Mouse (Mus musculus): ENCODE data around the gene Patj. TPM values are rescaled to one million over a fixed set of nuclear protein-coding genes. Genes with fewer than 3 reads are reported as not detected.
A peak's percentile ranks its signal among the peaks of the same experiment; 100 is the strongest.

Patj gene
- polyA plus RNA-seq, 1 experiment, result 25.3 TPM

DNA sequence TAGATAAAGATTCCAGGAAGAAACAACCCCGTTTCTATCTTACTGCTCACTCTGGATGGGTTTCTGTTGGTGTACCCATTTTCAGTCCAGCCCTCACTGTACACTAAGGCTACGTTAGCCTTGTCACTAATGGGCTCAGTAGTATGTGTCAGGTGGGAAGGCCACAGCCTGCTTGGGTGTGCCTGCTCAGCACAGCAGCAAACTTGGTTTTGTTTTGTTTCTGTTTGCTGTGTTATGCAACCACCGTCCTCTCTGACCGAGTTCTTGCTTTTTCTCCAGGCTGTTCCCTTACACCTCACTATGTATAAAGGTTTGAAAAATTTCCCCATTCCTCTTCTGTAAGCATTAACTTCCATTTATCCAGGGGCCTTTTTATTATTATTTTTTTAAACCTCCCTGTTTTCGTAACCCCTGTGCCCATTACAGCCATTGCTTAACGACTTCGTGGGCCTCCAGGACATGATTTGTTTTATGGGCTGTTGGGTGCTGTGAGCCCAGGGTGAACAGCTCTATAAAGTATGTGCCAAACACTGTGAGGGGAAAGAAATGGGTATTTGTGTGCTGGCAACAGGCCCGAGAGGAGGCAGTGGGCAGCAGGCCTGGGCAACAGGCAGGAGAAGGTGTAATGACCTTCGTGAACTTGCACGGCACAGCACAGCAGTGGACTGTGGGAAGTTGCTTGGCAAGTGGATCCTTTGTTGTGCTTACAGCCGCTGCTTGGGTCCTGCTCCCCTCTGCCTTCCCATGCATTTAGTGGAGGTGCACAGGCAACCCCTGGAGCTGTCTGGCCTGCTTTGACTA is 113.1 kb downstream of the Patj start:
- H3K36me3 ChIP-seq (ENCODE audit: control insufficient read depth, insufficient read depth, low read length), result no peaks in the 10 kb centered on the region
- peak overlapping the region; percentile 69 for H3K27ac ChIP-seq (ENCODE audit: insufficient read depth, low read depth, low read length)
- peak; percentile 87 for DNase-seq
- H3K4me1 ChIP-seq (ENCODE audit: control insufficient read depth, insufficient read depth, low read length), result peaks cover 18% of the 10 kb centered on the region
- no peak for TF ChIP-seq POLR2A (IDR thresholded peaks at IDR 0.05; ENCODE audit: low read depth, low read length)
- TF ChIP-seq CTCF (conservative IDR thresholded peaks at IDR 0.05; ENCODE audit: insufficient read depth, insufficient read length, low read depth, low read length), result no peak
- 35% methylated on average over 11 of the region's 11 CpGs for WGBS
- no peak overlapping the region for H3K4me3 ChIP-seq (ENCODE audit: insufficient read depth, low read depth, low read length)
- H3K27me3 ChIP-seq (replicated peaks; ENCODE audit: control insufficient read depth, insufficient read depth, low read length), result no peaks in the 10 kb centered on the region

DNA sequence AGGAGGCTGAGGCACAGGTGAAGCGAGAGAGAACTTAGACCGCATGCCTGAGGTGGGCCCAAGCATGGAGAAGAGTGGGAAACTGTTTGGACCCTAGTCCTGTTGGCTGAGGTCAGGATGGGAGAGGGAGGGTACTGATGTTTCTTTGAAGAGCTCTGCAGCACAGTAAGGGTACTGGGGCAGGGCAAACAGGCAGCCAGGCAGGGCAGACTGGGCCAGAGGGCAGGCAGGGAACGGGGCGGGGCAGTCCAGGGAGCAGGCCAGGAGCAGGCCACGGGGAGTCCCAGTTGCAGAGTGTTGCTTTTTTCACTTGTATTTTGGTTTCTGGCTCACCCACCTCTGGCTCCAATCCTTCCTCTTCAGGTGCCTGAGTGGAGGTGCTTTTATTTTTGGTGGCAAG is 114.4 kb downstream of the Patj start:
- Histone ChIP-seq H3K27ac (ENCODE audit: insufficient read depth, low read depth, low read length) (peak overlapping the region; percentile 69), H3K4me1 (ENCODE audit: control insufficient read depth, insufficient read depth, low read length) (peaks cover 18% of the 10 kb centered on the region), H3K4me3 (ENCODE audit: insufficient read depth, low read depth, low read length) (no peak overlapping the region), H3K36me3 (ENCODE audit: control insufficient read depth, insufficient read depth, low read length) (no peaks in the 10 kb centered on the region), H3K27me3 (replicated peaks; ENCODE audit: control insufficient read depth, insufficient read depth, low read length) (no peaks in the 10 kb centered on the region)
- peak; percentile 79 for DNase-seq
- 30% methylated on average over 5 of the region's 5 CpGs for WGBS
- no peak for TF ChIP-seq CTCF (conservative IDR thresholded peaks at IDR 0.05; ENCODE audit: insufficient read depth, insufficient read length, low read depth, low read length)
- TF ChIP-seq POLR2A (IDR thresholded peaks at IDR 0.05; ENCODE audit: low read depth, low read length), result no peak

DNA sequence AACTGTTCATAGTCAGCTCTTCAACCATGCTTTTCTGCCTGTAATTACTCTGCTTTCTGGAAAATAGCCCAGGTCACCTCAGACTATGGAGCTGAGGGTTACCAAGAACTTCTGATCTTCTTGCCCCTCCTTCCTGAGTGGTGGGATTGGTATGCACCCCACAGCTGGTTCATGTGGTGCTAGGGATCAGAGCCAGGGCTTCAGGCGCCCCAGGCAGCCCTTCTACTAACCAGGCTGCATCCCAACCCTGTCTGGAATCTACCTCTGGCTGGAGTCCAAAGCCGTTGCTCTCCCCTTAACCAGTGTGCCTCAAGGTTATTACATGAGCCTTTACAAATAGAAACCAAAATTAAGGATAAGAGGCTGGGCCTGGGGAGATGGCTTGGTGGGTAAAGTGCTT is 115.7 kb downstream of the Patj start:
- H3K27me3 ChIP-seq (replicated peaks; ENCODE audit: control insufficient read depth, insufficient read depth, low read length), result no peaks in the 10 kb centered on the region
- no peak overlapping the region for H3K4me3 ChIP-seq (ENCODE audit: insufficient read depth, low read depth, low read length)
- peaks cover 18% of the 10 kb centered on the region for H3K4me1 ChIP-seq (ENCODE audit: control insufficient read depth, insufficient read depth, low read length)
- 7% methylated on average over 2 of the region's 2 CpGs for WGBS
- no peak for TF ChIP-seq CTCF (conservative IDR thresholded peaks at IDR 0.05; ENCODE audit: insufficient read depth, insufficient read length, low read depth, low read length)
- H3K36me3 ChIP-seq (ENCODE audit: control insufficient read depth, insufficient read depth, low read length), result no peaks in the 10 kb centered on the region
- DNase-seq, result peak; percentile 88
- H3K27ac ChIP-seq (ENCODE audit: insufficient read depth, low read depth, low read length), result peak overlapping the region; percentile 76

DNA sequence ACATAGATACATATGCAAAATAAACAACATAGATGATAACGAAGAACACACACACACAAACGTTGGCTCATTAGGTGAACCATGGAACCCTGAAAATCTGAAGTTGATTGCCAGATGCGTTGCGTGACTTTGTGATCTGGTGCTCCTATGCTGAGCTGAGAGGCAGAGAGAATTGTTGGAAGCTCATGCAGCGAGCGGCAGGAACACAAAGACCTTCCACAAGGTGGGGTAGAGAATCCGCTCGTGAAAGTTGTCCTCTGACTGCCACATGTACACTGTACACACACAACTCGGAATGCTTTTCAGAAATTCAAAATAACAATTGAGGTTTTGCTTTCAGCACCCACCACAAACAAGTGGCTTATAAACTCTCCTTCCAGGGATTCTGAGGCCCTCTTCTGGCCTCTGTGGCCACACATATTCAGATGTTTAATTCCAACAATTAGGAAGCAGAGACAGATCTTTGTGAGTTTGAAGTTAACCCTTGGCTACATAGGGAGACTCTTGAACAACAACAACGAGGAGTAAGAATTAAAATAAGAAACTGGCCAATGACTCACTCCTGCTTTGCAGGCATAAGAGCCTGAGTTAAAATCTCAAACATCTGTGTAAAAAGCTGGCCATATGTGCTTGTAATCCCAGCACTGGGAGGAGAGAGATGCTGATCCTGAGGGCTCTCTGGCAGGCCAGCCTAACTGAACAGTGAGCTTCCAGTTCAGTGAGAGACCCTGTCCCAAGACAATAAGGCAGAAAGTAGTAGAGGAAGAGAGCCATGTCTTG is 116.6 kb downstream of the Patj start:
- no peak overlapping the region for H3K4me3 ChIP-seq (ENCODE audit: insufficient read depth, low read depth, low read length)
- no peak for TF ChIP-seq POLR2A (IDR thresholded peaks at IDR 0.05; ENCODE audit: low read depth, low read length)
- no peak for TF ChIP-seq CTCF (conservative IDR thresholded peaks at IDR 0.05; ENCODE audit: insufficient read depth, insufficient read length, low read depth, low read length)
- 75% methylated on average over 10 of the region's 10 CpGs for WGBS
- no peaks in the 10 kb centered on the region for H3K36me3 ChIP-seq (ENCODE audit: control insufficient read depth, insufficient read depth, low read length)
- no peak for DNase-seq
- peak overlapping the region; percentile 76 for H3K27ac ChIP-seq (ENCODE audit: insufficient read depth, low read depth, low read length)
- H3K27me3 ChIP-seq (replicated peaks; ENCODE audit: control insufficient read depth, insufficient read depth, low read length), result no peaks in the 10 kb centered on the region
- peaks cover 18% of the 10 kb centered on the region for H3K4me1 ChIP-seq (ENCODE audit: control insufficient read depth, insufficient read depth, low read length)

DNA sequence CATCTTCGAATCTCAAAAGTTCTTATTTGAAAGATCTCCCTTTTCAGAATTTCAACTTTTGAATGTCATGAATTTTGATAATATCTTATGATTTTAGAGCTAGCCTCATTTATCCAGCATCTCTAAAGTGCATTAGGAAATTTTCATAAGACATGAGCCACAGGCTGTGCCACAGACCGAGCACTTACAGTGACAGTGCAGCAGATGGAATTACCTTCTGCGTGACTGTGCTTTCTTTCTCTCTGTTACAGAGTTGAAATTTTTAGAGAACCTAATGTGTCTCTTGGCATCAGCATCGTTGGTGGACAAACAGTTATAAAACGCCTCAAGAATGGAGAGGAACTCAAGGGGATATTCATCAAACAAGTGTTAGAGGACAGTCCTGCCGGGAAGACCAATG is 124.9 kb downstream of the Patj start:
- H3K4me3 ChIP-seq (ENCODE audit: insufficient read depth, low read depth, low read length), result no peak overlapping the region
- H3K4me1 ChIP-seq (ENCODE audit: control insufficient read depth, insufficient read depth, low read length), result no peaks in the 10 kb centered on the region
- H3K27ac ChIP-seq (ENCODE audit: insufficient read depth, low read depth, low read length), result no peak overlapping the region
- TF ChIP-seq POLR2A (IDR thresholded peaks at IDR 0.05; ENCODE audit: low read depth, low read length), result no peak
- H3K27me3 ChIP-seq (replicated peaks; ENCODE audit: control insufficient read depth, insufficient read depth, low read length), result no peaks in the 10 kb centered on the region
- no peak for DNase-seq
- H3K36me3 ChIP-seq (ENCODE audit: control insufficient read depth, insufficient read depth, low read length), result peaks cover 5% of the 10 kb centered on the region; the same call in 1 of the 2 replicates
- 89% methylated on average over 6 of the region's 6 CpGs for WGBS

DNA sequence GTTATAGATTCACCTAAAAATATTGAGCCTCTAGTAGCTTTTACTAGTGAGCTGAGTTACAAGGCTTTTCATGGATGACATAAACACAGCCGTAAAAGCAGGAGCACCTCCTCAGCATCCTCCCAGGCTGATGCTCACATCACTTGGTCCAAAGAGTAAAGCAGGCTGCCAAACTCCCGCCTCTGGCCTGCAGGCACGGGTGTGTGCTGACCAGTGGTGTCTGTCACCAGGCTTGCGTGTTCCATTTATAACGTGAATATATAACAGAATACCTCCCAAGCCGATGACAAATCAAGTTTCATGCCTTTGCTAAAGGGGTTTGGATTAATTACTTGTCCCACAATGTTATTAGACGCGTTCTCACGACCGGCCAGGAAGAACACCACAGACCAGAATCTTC is 128.9 kb downstream of the Patj start:
- Histone ChIP-seq H3K27me3 (replicated peaks; ENCODE audit: control insufficient read depth, insufficient read depth, low read length) (no peaks in the 10 kb centered on the region), H3K36me3 (ENCODE audit: control insufficient read depth, insufficient read depth, low read length) (peaks cover 5% of the 10 kb centered on the region; the same call in 1 of the 2 replicates), H3K27ac (ENCODE audit: insufficient read depth, low read depth, low read length) (no peak overlapping the region), H3K4me3 (ENCODE audit: insufficient read depth, low read depth, low read length) (no peak overlapping the region), H3K4me1 (ENCODE audit: control insufficient read depth, insufficient read depth, low read length) (no peaks in the 10 kb centered on the region)
- WGBS, result 96% methylated on average over 10 of the region's 10 CpGs
- DNase-seq, result no peak
- TF ChIP-seq CTCF (conservative IDR thresholded peaks at IDR 0.05; ENCODE audit: insufficient read depth, insufficient read length, low read depth, low read length) (no peak), POLR2A (IDR thresholded peaks at IDR 0.05; ENCODE audit: low read depth, low read length) (no peak)

DNA sequence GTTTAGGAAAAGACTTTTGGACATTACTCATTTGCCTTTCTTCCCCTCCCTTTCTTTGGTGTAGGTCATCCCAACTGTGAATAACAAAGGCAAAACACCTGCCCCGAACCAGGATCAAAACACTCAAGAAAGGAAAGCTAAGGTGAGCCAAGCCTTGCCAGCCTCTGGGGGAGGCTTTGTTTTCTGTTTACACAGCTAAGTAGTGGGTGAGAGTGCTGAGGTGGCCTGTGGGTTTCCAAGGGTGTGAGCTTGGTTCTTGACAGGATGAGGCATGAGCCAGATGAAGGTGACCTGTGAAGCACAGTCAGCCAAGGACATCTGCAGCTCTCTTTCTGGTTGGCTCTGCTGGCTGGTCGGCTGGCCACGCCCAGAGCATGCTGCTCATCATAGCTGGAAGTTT is 139.9 kb downstream of the Patj start:
- 78% methylated on average over 3 of the region's 3 CpGs for WGBS

More for the DNA sequence above, 139.9 kb downstream of the Patj start:
- Histone ChIP-seq H3K27me3 (replicated peaks; ENCODE audit: control insufficient read depth, insufficient read depth, low read length) (no peaks in the 10 kb centered on the region), H3K27ac (ENCODE audit: insufficient read depth, low read depth, low read length) (no peak overlapping the region), H3K36me3 (ENCODE audit: control insufficient read depth, insufficient read depth, low read length) (no peaks in the 10 kb centered on the region), H3K4me3 (ENCODE audit: insufficient read depth, low read depth, low read length) (no peak overlapping the region), H3K4me1 (ENCODE audit: control insufficient read depth, insufficient read depth, low read length) (no peaks in the 10 kb centered on the region)
- DNase-seq, result no peak
- no peak for TF ChIP-seq POLR2A (IDR thresholded peaks at IDR 0.05; ENCODE audit: low read depth, low read length)
- TF ChIP-seq CTCF (conservative IDR thresholded peaks at IDR 0.05; ENCODE audit: insufficient read depth, insufficient read length, low read depth, low read length), result no peak

All from kidney, adult 2 months (tissue).